Mouse (Mus musculus): ENCODE data around the gene Myom3.

DNA sequence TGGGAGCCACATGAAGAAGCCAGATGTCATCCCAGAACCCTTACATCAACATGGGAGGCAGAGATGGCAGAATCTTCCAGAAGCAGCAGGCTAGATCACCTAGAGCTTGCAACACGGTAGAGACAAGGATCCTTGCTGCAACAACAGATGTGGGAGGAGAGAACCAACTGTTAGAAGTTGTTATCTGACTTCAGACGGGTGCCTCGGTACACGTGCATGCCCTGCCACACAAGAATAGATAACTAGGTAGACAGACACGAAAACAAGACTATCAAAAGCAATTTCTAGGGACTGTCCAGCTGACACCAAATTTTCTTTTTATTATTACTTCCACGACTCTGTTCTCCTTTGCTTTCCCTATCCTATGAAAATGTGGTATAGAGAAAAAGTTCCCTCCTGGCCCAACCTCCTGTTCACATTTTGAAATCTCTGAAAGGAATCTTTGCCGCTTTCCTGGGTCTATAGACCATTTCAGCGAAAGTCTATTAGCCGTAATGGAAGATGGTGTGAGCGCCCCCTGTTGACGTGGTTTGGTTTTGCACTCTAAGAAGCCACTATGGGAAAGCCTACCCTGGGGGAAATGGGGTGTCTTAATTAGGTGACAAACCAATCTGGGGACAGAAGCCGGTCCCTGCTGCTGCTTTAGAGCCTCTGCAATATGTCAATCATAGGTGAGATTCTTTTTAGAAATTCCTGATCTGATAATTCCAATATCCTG, 57.5 kb downstream of the Myom3 start:
- TF ChIP-seq POLR2A (IDR thresholded peaks at IDR 0.05; ENCODE audit: control insufficient read depth in 1 of 2, insufficient read depth in 1 of 2, low read depth in 1 of 2, low read length in 2 of 2, poor library complexity in 1 of 2) (no peak), ZMIZ1 (IDR thresholded peaks at IDR 0.05; ENCODE audit: low read depth, low read length) (no peak), POLR2AphosphoS5 (IDR thresholded peaks at IDR 0.05; ENCODE audit: borderline replicate concordance, low read depth, low read length) (no peak)
